Mouse (Mus musculus) neural tube, embryonic 12.5 days (tissue): ENCODE data around the gene Plk5. TPM values are rescaled to one million over a fixed set of nuclear protein-coding genes. Genes with fewer than 3 reads are reported as not detected.

ENCODE experiments used
- ATAC-seq: fragments of 200-750 bp; cut with Nextera tagmentation; 2 replicates; pipeline ENCODE4 v1.8.0; 2017; ENCODE audit warnings: low read depth, mild to moderate bottlenecking, moderate TSS enrichment, moderate library complexity; ENCODE audit not compliant: low FRiP score
- H3K27ac ChIP-seq: fragments of 300-500 bp; sonication (generic); 2 replicates; pipeline ENCODE4 v1.5.1; 2016
- H3K27me3 ChIP-seq: fragments of 300-500 bp; sonication (generic); replicated peaks from 2 replicates; pipeline ENCODE4 v1.6.1; 2016; ENCODE audit warnings: mild to moderate bottlenecking
- H3K36me3 ChIP-seq: fragments of 300-500 bp; sonication (generic); 2 replicates; pipeline ENCODE4 v1.6.1; 2016; ENCODE audit warnings: mild to moderate bottlenecking
- H3K4me1 ChIP-seq: fragments of 300-500 bp; sonication (generic); 2 replicates; pipeline ENCODE4 v1.6.1; 2016
- H3K4me2 ChIP-seq: fragments of 300-500 bp; sonication (generic); replicated peaks from 2 replicates; pipeline ENCODE4 v1.6.1; 2016; ENCODE audit warnings: mild to moderate bottlenecking
- H3K4me3 ChIP-seq: fragments of 300-500 bp; sonication (generic); 2 replicates; pipeline ENCODE4 v1.5.1; 2016
- H3K9ac ChIP-seq: fragments of 300-500 bp; sonication (generic); 2 replicates; pipeline ENCODE4 v1.6.1; 2016; ENCODE audit warnings: mild to moderate bottlenecking
- H3K9me3 ChIP-seq: fragments of 300-500 bp; sonication (generic); 2 replicates; pipeline ENCODE4 v1.6.1; 2016; ENCODE audit warnings: mild to moderate bottlenecking
- WGBS: fragments of 180-500 bp; shearing (Covaris S2); methylation state at CpG from one replicate; pipeline ENCODE4 v1.1.7; 2016; 5-methylcytosine and 5-hydroxymethylcytosine counted together
- polyA plus RNA-seq: library from polyadenylated mRNA; unstranded; fragments of >200 nt; fragmentation: Nextera tagmentation; extraction: Ambion mirVana; gene quantifications from 2 replicates; pipeline ENCODE4 v1.2.1, GENCODE M21; 2016

The Plk5 gene
- polyA plus RNA-seq, 1 experiment from 2014 or later, result 0.29 TPM

- no peak within 1 kb of the TSS for H3K27ac ChIP-seq
- H3K36me3 ChIP-seq, result no peaks in the 10 kb centered on the region
- peak within 1 kb of the TSS; percentile 43 for H3K4me2 ChIP-seq
- peaks cover 94% of the 10 kb centered on the region for H3K27me3 ChIP-seq
- WGBS, result 1% methylated on average over 42 of the region's 42 CpGs
- H3K4me3 ChIP-seq, result peak within 1 kb of the TSS; percentile 16; the same call in 1 of the 2 replicates
- peaks cover 26% of the 10 kb centered on the region for H3K4me1 ChIP-seq
- ATAC-seq, result no peak; the same call in 1 of the 2 replicates
- H3K9ac ChIP-seq, result no peak within 1 kb of the TSS
- no peaks in the 10 kb centered on the region for H3K9me3 ChIP-seq
Observed at GRCm38 (mm10) chr10:80348244-80348781, 7.9 kb upstream of the Plk5 start, which contains the start of gene Adamtsl5. TSS of gene Adamtsl5 (minus strand) at chr10:80348412.

- no peak overlapping the region for H3K4me3 ChIP-seq
- H3K27me3 ChIP-seq, result peaks cover 93% of the 10 kb centered on the region
- H3K4me2 ChIP-seq, result peak overlapping the region; percentile 43; the same call in 1 of the 2 replicates
- 17% methylated on average over 26 of the region's 26 CpGs for WGBS
- H3K9me3 ChIP-seq, result no peaks in the 10 kb centered on the region
- H3K4me1 ChIP-seq, result peaks cover 23% of the 10 kb centered on the region
- no peak overlapping the region for H3K9ac ChIP-seq
- ATAC-seq, result no peak
- H3K27ac ChIP-seq, result no peak overlapping the region
- no peaks in the 10 kb centered on the region for H3K36me3 ChIP-seq
Observed at GRCm38 (mm10) chr10:80348981-80349380, 7.3 kb upstream of the Plk5 start.

- Histone ChIP-seq H3K36me3 (no peaks in the 10 kb centered on the region), H3K4me3 (no peak overlapping the region), H3K27ac (no peak overlapping the region), H3K27me3 (peaks cover 93% of the 10 kb centered on the region), H3K4me2 (no peak overlapping the region), H3K9ac (no peak overlapping the region), H3K4me1 (peaks cover 15% of the 10 kb centered on the region), H3K9me3 (no peaks in the 10 kb centered on the region)
- peak; percentile 81 for ATAC-seq
- WGBS, result 3% methylated on average over 7 of the region's 7 CpGs
Observed at GRCm38 (mm10) chr10:80350292-80350691, 6.0 kb upstream of the Plk5 start.

GRCm38 (mm10) chr10:80351896-80352295 lies 4.4 kb upstream of the Plk5 start:
- no peak overlapping the region for H3K9ac ChIP-seq
- H3K4me1 ChIP-seq, result peaks cover 24% of the 10 kb centered on the region
- H3K4me3 ChIP-seq, result no peak overlapping the region
- WGBS, result 24% methylated on average over 11 of the region's 11 CpGs
- ATAC-seq, result no peak
- peaks cover 95% of the 10 kb centered on the region for H3K27me3 ChIP-seq
- H3K9me3 ChIP-seq, result no peaks in the 10 kb centered on the region
- no peak overlapping the region for H3K27ac ChIP-seq
- no peaks in the 10 kb centered on the region for H3K36me3 ChIP-seq
- H3K4me2 ChIP-seq, result no peak overlapping the region

- WGBS, result 67% methylated on average over 8 of the region's 8 CpGs
- no peaks in the 10 kb centered on the region for H3K9me3 ChIP-seq
- no peaks in the 10 kb centered on the region for H3K36me3 ChIP-seq
Observed at GRCm38 (mm10) chr10:80352727-80353126, 3.5 kb upstream of the Plk5 start.

GRCm38 (mm10) chr10:80355431-80355830 lies 828 bp upstream of the Plk5 start:
- ATAC-seq, result no peak
- H3K9me3 ChIP-seq, result no peaks in the 10 kb centered on the region
- H3K9ac ChIP-seq, result no peak overlapping the region
- H3K4me2 ChIP-seq, result no peak overlapping the region
- H3K4me3 ChIP-seq, result no peak overlapping the region
- no peak overlapping the region for H3K27ac ChIP-seq
- WGBS, result 9% methylated on average over 9 of the region's 9 CpGs
- no peaks in the 10 kb centered on the region for H3K36me3 ChIP-seq
- H3K27me3 ChIP-seq, result peaks cover 96% of the 10 kb centered on the region
- peaks cover 13% of the 10 kb centered on the region for H3K4me1 ChIP-seq

More at GRCm38 (mm10) chr10:80352727-80353126, 3.5 kb upstream of the Plk5 start:
- Histone ChIP-seq H3K4me2 (no peak overlapping the region), H3K27me3 (peaks cover 96% of the 10 kb centered on the region), H3K27ac (no peak overlapping the region), H3K4me3 (no peak overlapping the region), H3K4me1 (peaks cover 24% of the 10 kb centered on the region), H3K9ac (no peak overlapping the region)
- no peak for ATAC-seq

GRCm38 (mm10) chr10:80356737-80357136 lies 478 bp downstream of the Plk5 start:
- Histone ChIP-seq H3K4me3 (peak overlapping the region; percentile 21), H3K27me3 (peaks cover 94% of the 10 kb centered on the region), H3K9me3 (no peaks in the 10 kb centered on the region), H3K4me1 (peaks cover 13% of the 10 kb centered on the region), H3K27ac (no peak overlapping the region), H3K4me2 (peak overlapping the region; percentile 51), H3K36me3 (no peaks in the 10 kb centered on the region), H3K9ac (0 out of 2 replicates have a peak overlapping the region, but pooled peaks have one; percentile 13)
- ATAC-seq, result no peak
- WGBS, result 3% methylated on average over 34 of the region's 34 CpGs

- no peak for ATAC-seq
- no peaks in the 10 kb centered on the region for H3K36me3 ChIP-seq
- H3K27me3 ChIP-seq, result peaks cover 88% of the 10 kb centered on the region
- H3K9ac ChIP-seq, result no peak overlapping the region
- 36% methylated on average over 7 of the region's 7 CpGs for WGBS
- no peak overlapping the region for H3K4me2 ChIP-seq
- peaks cover 13% of the 10 kb centered on the region for H3K4me1 ChIP-seq
- no peak overlapping the region for H3K27ac ChIP-seq
- 0 out of 2 replicates have a peak, but pooled peaks cover 2% of the 10 kb centered on the region for H3K9me3 ChIP-seq
- no peak overlapping the region for H3K4me3 ChIP-seq
Observed at GRCm38 (mm10) chr10:80357336-80357735, 1.1 kb downstream of the Plk5 start.

- no peak for ATAC-seq
- H3K9ac ChIP-seq, result 0 out of 2 replicates have a peak overlapping the region, but pooled peaks have one; percentile 2
- no peak overlapping the region for H3K27ac ChIP-seq
- H3K36me3 ChIP-seq, result no peaks in the 10 kb centered on the region
- 7% methylated on average over 31 of the region's 31 CpGs for WGBS
- peaks cover 13% of the 10 kb centered on the region for H3K4me1 ChIP-seq
- peaks cover 85% of the 10 kb centered on the region for H3K27me3 ChIP-seq
- 0 out of 2 replicates have a peak, but pooled peaks cover 8% of the 10 kb centered on the region for H3K9me3 ChIP-seq
- peak overlapping the region; percentile 46 for H3K4me2 ChIP-seq
- H3K4me3 ChIP-seq, result peak overlapping the region; percentile 9; the same call in 1 of the 2 replicates
Observed at GRCm38 (mm10) chr10:80357994-80358639, 1.9 kb downstream of the Plk5 start.

- Histone ChIP-seq H3K9ac (no peak overlapping the region), H3K4me1 (no peaks in the 10 kb centered on the region), H3K4me2 (no peak overlapping the region), H3K9me3 (0 out of 2 replicates have a peak, but pooled peaks cover 8% of the 10 kb centered on the region), H3K27ac (no peak overlapping the region), H3K4me3 (no peak overlapping the region), H3K36me3 (no peaks in the 10 kb centered on the region), H3K27me3 (peaks cover 42% of the 10 kb centered on the region)
- ATAC-seq, result no peak
- WGBS, result 41% methylated on average over 6 of the region's 6 CpGs
Observed at GRCm38 (mm10) chr10:80363734-80364133, 7.5 kb downstream of the Plk5 start.

- Histone ChIP-seq H3K4me2 (no peak overlapping the region), H3K36me3 (no peaks in the 10 kb centered on the region), H3K4me3 (no peak overlapping the region), H3K9me3 (0 out of 2 replicates have a peak, but pooled peaks cover 8% of the 10 kb centered on the region), H3K4me1 (no peaks in the 10 kb centered on the region), H3K9ac (no peak overlapping the region), H3K27ac (no peak overlapping the region), H3K27me3 (peaks cover 22% of the 10 kb centered on the region)
- ATAC-seq, result no peak
- WGBS, result 67% methylated on average over 6 of the region's 6 CpGs
Observed at GRCm38 (mm10) chr10:80365736-80366135, 9.5 kb downstream of the Plk5 start.

GRCm38 (mm10) chr10:80367954-80368353 lies 11.7 kb downstream of the Plk5 start:
- Histone ChIP-seq H3K27me3 (peaks cover 16% of the 10 kb centered on the region), H3K36me3 (no peaks in the 10 kb centered on the region), H3K27ac (no peak overlapping the region), H3K4me3 (no peak overlapping the region), H3K4me2 (no peak overlapping the region), H3K9ac (no peak overlapping the region), H3K9me3 (no peaks in the 10 kb centered on the region), H3K4me1 (0 out of 2 replicates have a peak, but pooled peaks cover 11% of the 10 kb centered on the region)
- WGBS, result 59% methylated on average over 5 of the region's 5 CpGs
- no peak for ATAC-seq
